Mouse (Mus musculus) layer of hippocampus, adult 9-11 months (tissue): ENCODE results near the gene Gm26620.

ENCODE experiments used
- DNase-seq: peaks from one replicate; pipeline ENCODE4 v3.0.0; 2022

The Gm26620 gene

GRCm38 (mm10) chr1:170871402-170871801 is 13.5 kb upstream of the Gm26620 start:
- DNase-seq, result no peak

GRCm38 (mm10) chr1:170871961-170872360 is 12.9 kb upstream of the Gm26620 start:
- no peak for DNase-seq

- no peak for DNase-seq
These were observed 9.2 kb upstream of the Gm26620 start for GRCm38 (mm10) chr1:170875676-170876075.

GRCm38 (mm10) chr1:170876906-170877305 is 8.0 kb upstream of the Gm26620 start:
- DNase-seq, result no peak

DNA sequence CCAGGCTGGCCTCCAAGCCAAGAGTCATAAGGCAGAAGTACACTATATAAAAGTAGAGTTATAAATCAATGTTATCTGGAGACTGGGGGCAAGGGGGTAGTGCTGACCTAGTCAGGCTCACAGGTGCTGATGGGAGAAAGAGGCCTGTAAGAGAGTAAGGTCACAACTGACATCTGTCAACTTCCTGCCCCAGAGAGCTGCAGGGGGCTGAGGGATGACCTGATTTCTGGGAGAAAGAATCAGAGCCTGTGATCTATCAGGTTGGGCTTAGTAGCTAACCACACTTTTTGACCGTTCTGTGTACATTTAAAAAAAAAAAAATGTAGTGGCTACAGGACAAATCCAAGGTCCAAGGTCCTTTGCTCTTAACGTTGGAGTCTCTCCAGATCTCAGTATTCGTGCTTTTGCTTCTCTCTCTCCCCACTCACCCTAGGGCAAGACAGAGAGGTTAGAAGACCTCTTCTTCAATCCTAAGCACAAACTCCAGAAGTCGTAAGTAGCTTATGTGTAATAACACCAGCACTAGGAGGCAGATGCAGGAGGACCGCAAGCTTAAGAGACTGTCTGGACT is 1.9 kb upstream of the Gm26620 start:
- no peak for DNase-seq

GRCm38 (mm10) chr1:170884390-170884789 is 475 bp upstream of the Gm26620 start:
- no peak for DNase-seq

DNA sequence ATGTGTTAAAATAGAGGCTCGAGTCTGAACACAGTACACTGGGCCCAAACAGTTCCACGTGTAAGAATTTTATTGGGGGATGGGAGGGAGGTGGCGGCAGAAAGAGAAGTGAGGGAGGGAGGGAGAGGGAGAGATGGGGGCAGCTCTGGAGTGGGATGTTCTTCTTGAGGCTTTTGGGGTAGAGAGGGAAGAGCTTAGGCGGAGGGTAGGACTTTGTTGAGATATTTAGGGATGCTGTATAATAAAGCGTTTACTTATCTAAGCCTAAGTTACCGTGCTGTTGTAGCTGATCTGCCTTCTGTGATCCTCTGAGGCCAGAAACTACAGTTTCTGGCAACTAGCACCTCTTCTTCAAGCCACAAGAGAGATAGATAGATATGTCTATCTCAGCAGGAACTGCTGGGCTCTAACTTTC is 1.2 kb downstream of the Gm26620 start:
- DNase-seq, result no peak

GRCm38 (mm10) chr1:170889310-170889709 is 4.4 kb downstream of the Gm26620 start:
- no peak for DNase-seq

GRCm38 (mm10) chr1:170891646-170892045 is 6.8 kb downstream of the Gm26620 start:
- DNase-seq, result no peak

GRCm38 (mm10) chr1:170892279-170892678 is 7.4 kb downstream of the Gm26620 start:
- DNase-seq, result no peak

- DNase-seq, result no peak
These were observed 10.0 kb downstream of the Gm26620 start for GRCm38 (mm10) chr1:170894603-170895602.

DNA sequence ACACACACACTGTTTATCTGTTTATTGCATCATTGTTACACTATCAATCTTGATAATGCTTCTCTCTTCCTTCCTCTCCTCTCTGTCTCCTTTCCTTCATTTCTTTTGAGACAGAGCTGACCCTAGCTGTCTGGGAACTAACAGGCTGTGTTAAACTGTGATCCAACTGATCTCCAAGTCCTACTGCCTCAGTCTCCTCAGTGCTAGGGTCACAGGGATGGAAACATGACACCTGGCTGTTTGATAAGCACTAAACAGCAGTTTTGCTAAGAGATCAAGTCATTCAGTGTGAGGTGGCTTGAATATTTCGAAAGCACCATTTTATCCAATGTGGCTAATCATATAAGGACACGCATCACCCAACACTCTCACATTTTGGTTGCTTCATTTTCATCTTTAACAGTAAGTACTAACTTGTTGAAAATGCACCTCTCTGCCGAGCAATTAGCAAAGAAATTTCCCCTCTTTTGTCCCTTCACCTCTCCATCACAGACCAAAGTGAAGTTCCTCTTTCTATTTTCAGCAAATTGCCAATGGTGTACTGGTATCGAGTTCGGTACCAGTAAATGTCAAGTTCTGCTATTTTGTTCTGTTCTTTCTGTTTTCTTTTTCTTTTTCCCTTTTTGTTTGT is 11.9 kb downstream of the Gm26620 start:
- no peak for DNase-seq

GRCm38 (mm10) chr1:170898413-170899075 is 13.7 kb downstream of the Gm26620 start:
- DNase-seq, result peak; percentile 59

DNA sequence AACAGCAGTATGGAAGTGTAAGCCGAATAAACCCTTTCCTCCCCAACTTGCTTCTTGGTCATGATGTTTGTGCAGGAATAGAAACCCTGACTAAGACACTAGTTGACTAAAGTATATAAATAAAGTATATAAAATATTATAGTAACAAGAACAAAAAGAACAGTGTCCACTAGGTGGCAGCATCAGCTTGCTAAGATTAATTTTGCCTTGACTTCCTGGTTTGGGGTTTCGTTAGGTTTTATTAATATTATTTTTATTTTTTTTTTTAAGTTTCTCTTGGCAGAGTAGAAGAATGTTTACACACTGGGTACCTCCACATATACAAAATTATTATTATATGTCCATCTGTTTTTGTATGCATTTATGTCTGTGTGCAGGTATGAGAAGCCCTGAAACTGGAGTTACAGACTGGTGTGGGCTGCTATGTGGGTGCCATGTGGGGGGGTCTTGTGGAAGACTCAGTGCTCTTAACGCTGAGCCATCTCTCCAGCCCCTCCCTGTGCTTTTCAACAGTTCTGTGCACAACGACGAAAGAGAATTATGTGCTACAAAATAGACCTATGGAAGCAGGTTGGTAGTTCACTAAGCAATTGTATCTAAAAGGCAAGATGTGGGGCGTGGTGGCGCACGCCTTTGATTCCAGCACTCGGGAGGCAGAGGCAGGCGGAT is 16.1 kb downstream of the Gm26620 start:
- no peak for DNase-seq

DNA sequence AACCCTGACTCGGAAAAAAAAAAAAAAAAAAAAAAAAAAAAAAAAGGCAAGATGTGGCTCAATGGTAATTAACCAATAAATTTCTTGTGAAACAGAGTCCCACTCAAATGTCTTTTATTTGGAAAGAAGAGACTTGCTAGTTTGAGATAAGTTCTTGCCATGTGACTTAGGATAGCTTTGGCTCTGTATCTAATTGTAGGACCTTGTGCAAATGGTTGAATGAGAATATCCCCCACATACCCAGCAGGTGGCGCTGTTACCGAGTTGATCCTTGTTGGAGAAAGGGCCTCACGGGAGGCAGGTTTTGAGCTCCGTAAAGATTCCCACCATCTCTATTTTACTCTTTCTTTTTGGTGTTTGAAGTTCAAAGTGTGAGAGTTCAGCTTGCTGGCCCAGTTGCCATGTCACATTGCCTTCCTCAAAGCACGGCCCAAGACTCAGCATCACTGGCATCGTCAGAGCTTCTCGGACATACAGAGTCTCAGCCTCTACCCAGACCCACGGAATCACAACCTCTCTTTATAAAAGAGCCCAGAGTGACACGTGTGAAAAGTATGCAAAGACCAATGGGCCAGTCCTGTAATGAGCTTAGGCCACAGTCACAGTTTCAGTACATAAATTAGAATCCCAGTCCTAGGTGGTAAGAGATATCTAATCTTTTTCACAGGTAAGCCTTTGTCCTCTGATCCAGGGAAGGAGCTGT is 16.8 kb downstream of the Gm26620 start:
- peak; percentile 81 for DNase-seq

- DNase-seq, result no peak
These were observed 18.6 kb downstream of the Gm26620 start for GRCm38 (mm10) chr1:170903485-170903884.

DNA sequence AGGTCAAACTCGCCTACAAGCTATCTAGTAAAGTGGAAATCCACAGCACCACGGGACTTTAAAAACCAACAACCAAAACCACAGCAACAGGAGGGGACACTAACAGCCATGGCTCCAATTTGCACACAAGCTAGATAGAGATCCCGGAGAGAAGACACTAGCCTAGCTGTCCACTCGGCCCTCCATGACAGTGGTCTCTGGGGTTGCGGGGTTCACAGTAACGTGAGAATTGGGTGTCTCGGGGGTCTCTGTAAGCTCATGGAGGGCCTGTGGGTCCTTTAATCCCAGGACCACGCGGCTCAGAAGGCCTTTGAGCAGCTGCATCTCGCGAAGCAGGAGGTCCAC is 22.2 kb downstream of the Gm26620 start:
- no peak for DNase-seq

DNA sequence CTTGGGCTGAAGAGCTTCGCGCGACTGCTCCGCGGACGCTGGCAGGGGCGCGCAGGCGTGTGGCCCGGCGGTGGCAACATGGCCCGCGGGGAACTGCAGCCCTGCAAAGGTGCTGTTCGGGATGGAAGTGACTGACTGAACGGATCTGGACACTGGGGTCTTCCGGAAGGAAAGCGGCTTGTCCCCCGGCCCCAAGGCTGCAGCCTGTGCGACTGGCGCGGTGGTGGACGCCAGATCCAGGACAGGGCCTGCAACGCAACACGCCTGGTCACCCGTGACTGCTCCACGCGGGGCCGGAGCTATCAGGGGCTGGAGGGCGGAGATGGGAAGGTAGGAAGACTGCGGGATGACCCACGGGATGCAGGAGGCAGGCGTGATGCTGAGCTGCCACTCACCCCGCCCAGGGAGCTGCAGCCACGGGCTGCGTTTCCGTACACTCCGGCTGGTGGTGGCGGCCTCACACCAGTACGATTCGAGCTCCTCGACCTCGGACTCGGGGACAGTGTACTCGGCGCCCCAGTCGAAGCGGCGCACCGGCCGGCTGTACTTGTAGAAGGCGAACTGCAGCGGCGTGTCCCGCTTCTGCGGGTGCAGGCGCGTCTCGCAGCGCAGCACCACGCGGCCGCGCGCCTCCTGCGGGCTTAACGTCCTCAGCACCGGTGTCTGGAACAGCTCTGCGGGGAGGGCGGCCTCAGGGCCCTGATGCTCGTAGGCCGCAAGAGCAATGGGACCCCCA is 22.8 kb downstream of the Gm26620 start:
- DNase-seq, result no peak

DNA sequence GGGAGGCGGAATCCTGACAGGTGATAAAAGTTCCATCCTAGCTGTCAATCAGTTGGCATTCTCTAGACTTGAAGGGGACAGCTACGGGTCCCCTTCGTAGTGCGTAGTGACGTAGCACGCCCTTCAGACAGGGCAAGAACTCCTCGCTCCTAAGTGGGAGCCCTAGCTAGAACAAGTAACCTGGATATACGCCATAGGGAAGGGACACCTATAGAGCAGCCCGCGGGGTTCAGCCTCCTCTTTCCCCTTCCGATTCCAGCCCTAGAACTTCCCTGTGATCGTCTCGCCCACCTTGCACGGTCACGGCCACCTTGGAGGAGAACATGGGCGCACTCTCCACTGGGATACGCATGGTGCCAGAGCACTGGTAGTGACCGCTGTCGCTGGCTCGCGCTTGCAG is 23.5 kb downstream of the Gm26620 start:
- DNase-seq, result no peak

DNA sequence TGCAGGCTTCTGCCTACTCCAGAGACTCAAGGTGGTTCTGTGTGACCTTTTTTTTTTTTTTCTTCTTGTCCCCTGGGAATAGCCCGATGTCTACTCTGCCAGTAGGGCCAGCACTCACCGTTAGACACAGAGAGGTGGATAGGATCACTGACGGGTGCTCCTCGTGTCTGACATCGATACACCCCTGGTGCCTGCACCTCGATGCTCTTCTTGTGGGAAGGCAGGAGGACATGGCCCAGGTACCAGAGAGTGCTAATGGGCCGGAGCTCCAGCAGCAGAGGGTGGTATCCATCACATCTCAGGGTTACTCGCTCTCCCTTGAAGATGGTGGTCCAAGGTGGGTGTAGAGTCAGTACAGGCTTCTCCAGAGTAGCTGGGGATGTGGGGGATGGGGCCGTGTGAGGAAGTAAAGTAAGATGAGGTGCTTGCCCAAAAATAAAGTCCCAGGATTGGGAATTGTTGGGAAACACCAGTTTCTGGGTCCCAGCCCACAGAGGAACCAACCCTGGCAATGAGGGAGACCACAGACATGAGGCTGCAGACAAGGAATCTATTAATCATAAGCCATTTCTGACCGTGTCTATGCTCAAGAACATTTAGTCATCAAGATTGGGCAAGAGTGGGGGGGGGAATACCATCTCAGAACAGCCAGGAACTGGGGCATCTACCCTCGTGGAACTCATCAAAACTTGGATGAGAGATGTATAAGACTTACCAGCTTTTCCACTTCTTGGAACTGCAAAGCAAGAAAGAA is 27.2 kb downstream of the Gm26620 start:
- no peak for DNase-seq
